Mouse (Mus musculus) olfactory bulb, adult 2 months (tissue): ENCODE data around the gene Mrps2.
"Not testable (repeated sequence)": the region's sequence is repeated elsewhere in the genome, so short reads cannot be mapped to it uniquely, and the experiment has no call there.

Experiments used
- CTCF ChIP-seq: fragments of 200-500 bp; IDR thresholded peaks from 2 replicates; pipeline ENCODE4 v1.5.1; 2012; ENCODE audit warnings: low read depth, mild to moderate bottlenecking, low read length, moderate library complexity; ENCODE audit not compliant: insufficient read depth
- POLR2A ChIP-seq: fragments of 200-500 bp; IDR thresholded peaks from 2 replicates; pipeline ENCODE4 v1.6.1; 2012; ENCODE audit warnings: mild to moderate bottlenecking, low read depth, low read length, moderate library complexity; ENCODE audit not compliant: insufficient read depth

DNA sequence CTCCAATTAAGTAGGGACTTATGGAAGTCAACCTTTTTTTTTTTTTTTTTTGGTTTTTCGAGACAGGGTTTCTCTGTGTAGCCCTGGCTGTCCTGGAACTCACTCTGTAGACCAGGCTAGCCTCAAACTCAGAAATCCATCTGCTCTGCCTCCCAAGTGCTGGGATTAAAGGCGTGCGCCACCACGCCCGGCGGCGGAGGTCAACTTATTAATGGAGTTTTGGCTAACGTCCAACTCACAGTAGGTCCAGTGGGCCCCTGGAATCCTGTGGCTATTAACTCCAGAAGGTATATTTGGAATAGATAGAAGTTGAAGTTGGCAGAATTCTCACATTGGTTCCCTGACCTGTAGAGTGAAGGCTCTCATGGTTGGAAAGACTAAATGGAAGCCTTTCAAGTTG is 4.1 kb downstream of the Mrps2 start:
- not testable (repeated sequence) for TF ChIP-seq CTCF, POLR2A
